9 mouse cellular contexts compared by ENCODE assay signal in genomic region chr15:89592548-89592947, GRCm38 (mm10). TPM values are rescaled to one million over a fixed set of nuclear protein-coding genes. Genes with fewer than 3 reads are reported as not detected.
A peak's percentile ranks its signal among the peaks of the same experiment; 100 is the strongest.
DNase-seq lines count a peak whose midpoint lies in the region; ATAC-seq and TF ChIP-seq lines count a peak whose summit lies in the region.
"Had no signal": no experiment of that assay in that cellular context is flagged by ENCODE, and none has a peak within 500 bp of the region (broad histone marks: within the 10 kb centered on the region; RNA-seq: fewer than 3 reads in every experiment).

No protein-coding gene starts in this region.

- peaks cover 16% of the 10 kb centered on the region for H3K4me1 ChIP-seq in heart, embryonic 10.5 days
- H3K4me1 ChIP-seq in ES-Bruce4 (ENCODE audit: control insufficient read depth, insufficient read depth, low read length): no peaks in the 10 kb centered on the region
- no peaks in the 10 kb centered on the region for H3K4me1 ChIP-seq in hindbrain, embryonic 11.5 days (replicated peaks; ENCODE audit: control insufficient read depth, insufficient read depth, low read length)
- peaks cover 15% of the 10 kb centered on the region for H3K4me1 ChIP-seq in midbrain, embryonic 11.5 days (ENCODE audit: control insufficient read depth, insufficient read depth, low read length)

- peak overlapping the region; percentile 72 for H3K4me2 ChIP-seq in hindbrain, embryonic 11.5 days (replicated peaks; ENCODE audit: low read depth, low read length)
- H3K4me2 ChIP-seq in midbrain, embryonic 11.5 days: peak overlapping the region; percentile 75

- no peak for TF ChIP-seq CTCF in ES-Bruce4 (IDR thresholded peaks at IDR 0.05; ENCODE audit: low read depth, low read length)

- H3K27ac ChIP-seq in heart, embryonic 10.5 days: peak overlapping the region; percentile 83
- H3K27ac ChIP-seq in ES-Bruce4 (ENCODE audit: insufficient read depth, low read length): no peak overlapping the region
- H3K27ac ChIP-seq in hindbrain, embryonic 11.5 days (ENCODE audit: low read depth, low read length): no peak overlapping the region
- H3K27ac ChIP-seq in midbrain, embryonic 11.5 days (ENCODE audit: low read depth, low read length): no peak overlapping the region

- peak; percentile 26; the same call in 1 of the 2 replicates for ATAC-seq in hindbrain, embryonic 11.5 days (ENCODE audit: low FRiP score)
- peak; percentile 38; the same call in 1 of the 2 replicates for ATAC-seq in midbrain, embryonic 11.5 days (ENCODE audit: low FRiP score)

- peak overlapping the region; percentile 32; the same call in 1 of the 2 replicates for H3K9ac ChIP-seq in ES-Bruce4 (ENCODE audit: low read depth, poor library complexity, severe bottlenecking)
- H3K9ac ChIP-seq in hindbrain, embryonic 11.5 days (ENCODE audit: low read depth, low read length): no peak overlapping the region
- H3K9ac ChIP-seq in midbrain, embryonic 11.5 days (ENCODE audit: low read length): peak overlapping the region; percentile 75

- TF ChIP-seq POLR2A in ES-Bruce4 (IDR thresholded peaks at IDR 0.05; ENCODE audit: insufficient read depth, low read length): no peak

- no peak for TF ChIP-seq EP300 in ES-Bruce4 (IDR thresholded peaks at IDR 0.05; ENCODE audit: insufficient read depth, low read depth, low read length)

- intact Hi-C loops in heart, postnatal 25 days (cut with DNase I): no loop called here

- WGBS in heart, embryonic 10.5 days: 38% methylated on average over 4 of the region's 4 CpGs
- WGBS in hindbrain, embryonic 11.5 days: 49% methylated on average over 4 of the region's 4 CpGs
- 47% methylated on average over 4 of the region's 4 CpGs for WGBS in midbrain, embryonic 11.5 days

- H3K4me3 ChIP-seq in heart, embryonic 10.5 days: peak overlapping the region; percentile 91
- no peak overlapping the region for H3K4me3 ChIP-seq in ES-Bruce4 (ENCODE audit: low read depth, low read length)
- peak overlapping the region; percentile 80; the same call in 1 of the 2 replicates for H3K4me3 ChIP-seq in hindbrain, embryonic 11.5 days (ENCODE audit: low read depth, low read length)
- peak overlapping the region; percentile 76 for H3K4me3 ChIP-seq in midbrain, embryonic 11.5 days (ENCODE audit: low read depth, low read length)

- no peaks in the 10 kb centered on the region for H3K9me3 ChIP-seq in heart, embryonic 10.5 days
- H3K9me3 ChIP-seq in ES-Bruce4 (replicated peaks; ENCODE audit: control insufficient read depth, insufficient read depth, low read length, poor library complexity, severe bottlenecking): no peaks in the 10 kb centered on the region
- H3K9me3 ChIP-seq in hindbrain, embryonic 11.5 days (ENCODE audit: control insufficient read depth, low read length): no peaks in the 10 kb centered on the region
- no peaks in the 10 kb centered on the region for H3K9me3 ChIP-seq in midbrain, embryonic 11.5 days (ENCODE audit: control insufficient read depth, low read length)

- no peak for DNase-seq in heart, embryonic 10.5 days (ENCODE audit: low spot score)
- no peak for DNase-seq in heart, postnatal 25 days (ENCODE audit: low spot score)
- no peak for DNase-seq in hindbrain, embryonic 11.5 days (ENCODE audit: low spot score)
- DNase-seq in midbrain, embryonic 11.5 days (ENCODE audit: low spot score, missing footprints): peak; percentile 77
- DNase-seq in urinary bladder, postnatal 4 days (ENCODE audit: low spot score in 2 of 2): no peak
- no peak for DNase-seq in urinary bladder, postnatal 25 days (ENCODE audit: low spot score)
- no peak for DNase-seq in layer of hippocampus, adult 9-11 months

- no peaks in the 10 kb centered on the region for H3K27me3 ChIP-seq in heart, embryonic 10.5 days (ENCODE audit: insufficient read depth, poor library complexity, severe bottlenecking)
- no peaks in the 10 kb centered on the region for H3K27me3 ChIP-seq in ES-Bruce4 (ENCODE audit: control insufficient read depth, insufficient read depth, low read length, poor library complexity, severe bottlenecking)
- no peaks in the 10 kb centered on the region for H3K27me3 ChIP-seq in hindbrain, embryonic 11.5 days (ENCODE audit: control insufficient read depth, insufficient read depth, low read length)
- H3K27me3 ChIP-seq in midbrain, embryonic 11.5 days (ENCODE audit: control insufficient read depth, insufficient read depth, low read length): no peaks in the 10 kb centered on the region

- no peaks in the 10 kb centered on the region for H3K36me3 ChIP-seq in heart, embryonic 10.5 days
- no peaks in the 10 kb centered on the region for H3K36me3 ChIP-seq in ES-Bruce4 (ENCODE audit: control insufficient read depth, insufficient read depth, low read length, poor library complexity, severe bottlenecking)
- H3K36me3 ChIP-seq in hindbrain, embryonic 11.5 days (ENCODE audit: control insufficient read depth, insufficient read depth, low read length): no peaks in the 10 kb centered on the region; the same call in 1 of the 2 replicates
- H3K36me3 ChIP-seq in midbrain, embryonic 11.5 days (ENCODE audit: control insufficient read depth, insufficient read depth, low read length): no peaks in the 10 kb centered on the region

RNA-seq across cellular contexts. Expression of gene Rabl2, which starts 0.8 kb away (rescaled TPM):
- polyA plus RNA-seq in heart, embryonic 10.5 days (2016; fragmentation: Nextera tagmentation; extraction: Ambion mirVana): 23.2 and 35.1 TPM in 2 replicates
- total RNA-seq in heart, postnatal 25 days (2021): 1 to 10 TPM; 3.5 to 7.5 TPM
- 9.7 and 12.6 TPM in 2 replicates for polyA plus RNA-seq in ES-Bruce4 (2011; ENCODE audit: insufficient read depth, insufficient read length, low read depth, missing spikeins)
- polyA plus RNA-seq in hindbrain, embryonic 11.5 days (2014; fragmentation: Nextera tagmentation; extraction: Ambion mirVana): 85.3 and 91.0 TPM in 2 replicates
- polyA plus RNA-seq in midbrain, embryonic 11.5 days (2014; fragmentation: Nextera tagmentation; extraction: Ambion mirVana): 84.3 and 87.3 TPM in 2 replicates

RNA-seq across cellular contexts. Expression of gene Acr, which starts 24.4 kb away (rescaled TPM):
- 0.16 and 0.17 TPM in 2 replicates for polyA plus RNA-seq in heart, embryonic 10.5 days (2016; fragmentation: Nextera tagmentation; extraction: Ambion mirVana)
- total RNA-seq in heart, postnatal 25 days (2021): under 1 TPM in 1 of 2 experiments, not detected in 1; 0.36 TPM
- polyA plus RNA-seq in ES-Bruce4 (2011; ENCODE audit: insufficient read depth, insufficient read length, low read depth, missing spikeins): not detected in 2 replicates
- 0.39 and 0.76 TPM in 2 replicates for polyA plus RNA-seq in hindbrain, embryonic 11.5 days (2014; fragmentation: Nextera tagmentation; extraction: Ambion mirVana)
- polyA plus RNA-seq in midbrain, embryonic 11.5 days (2014; fragmentation: Nextera tagmentation; extraction: Ambion mirVana): 0.42 and 0.43 TPM in 2 replicates
- total RNA-seq: megakaryocyte, adult 5-6 weeks had no signal
